Mouse (Mus musculus) forebrain, embryonic 10.5 days (tissue): ENCODE results near the gene Cfi. TPM values are rescaled to one million over a fixed set of nuclear protein-coding genes. Genes with fewer than 3 reads are reported as not detected.

Experiments
- DNase-seq: peaks from one replicate; pipeline ENCODE4 v3.0.0-alpha.2; 2017; ENCODE audit warnings: low spot score; ENCODE audit errors: extremely low spot score
- H3K27ac ChIP-seq: fragments of 300-500 bp; sonication (generic); 2 replicates; pipeline ENCODE4 v1.5.1; 2016; ENCODE audit warnings: mild to moderate bottlenecking
- H3K27me3 ChIP-seq: fragments of 300-500 bp; sonication (generic); 2 replicates; pipeline ENCODE4 v1.6.1; 2016; ENCODE audit warnings: mild to moderate bottlenecking; ENCODE audit not compliant: poor library complexity, severe bottlenecking
- H3K36me3 ChIP-seq: fragments of 300-500 bp; sonication (generic); replicated peaks from 2 replicates; pipeline ENCODE4 v1.6.1; 2016; ENCODE audit warnings: mild to moderate bottlenecking, moderate library complexity
- H3K4me1 ChIP-seq: fragments of 300-500 bp; sonication (generic); 2 replicates; pipeline ENCODE4 v1.6.1; 2016
- H3K4me3 ChIP-seq: fragments of 300-500 bp; sonication (generic); 2 replicates; pipeline ENCODE4 v1.5.1; 2016; ENCODE audit warnings: mild to moderate bottlenecking, moderate library complexity
- H3K9me3 ChIP-seq: fragments of 300-500 bp; sonication (generic); 2 replicates; pipeline ENCODE4 v1.6.1; 2016; ENCODE audit warnings: mild to moderate bottlenecking, moderate library complexity
- WGBS: fragments of 180-500 bp; shearing (Covaris S2); methylation state at CpG from one replicate; pipeline ENCODE4 v1.1.7; 2016; 5-methylcytosine and 5-hydroxymethylcytosine counted together
- polyA plus RNA-seq: library from polyadenylated mRNA; unstranded; fragments of >200 nt; fragmentation: Nextera tagmentation; extraction: Ambion mirVana; gene quantifications from 2 replicates; pipeline ENCODE4 v1.2.1, GENCODE M21; 2016

The Cfi gene
- polyA plus RNA-seq, 1 experiment from 2014 or later = 0.20 TPM

DNA sequence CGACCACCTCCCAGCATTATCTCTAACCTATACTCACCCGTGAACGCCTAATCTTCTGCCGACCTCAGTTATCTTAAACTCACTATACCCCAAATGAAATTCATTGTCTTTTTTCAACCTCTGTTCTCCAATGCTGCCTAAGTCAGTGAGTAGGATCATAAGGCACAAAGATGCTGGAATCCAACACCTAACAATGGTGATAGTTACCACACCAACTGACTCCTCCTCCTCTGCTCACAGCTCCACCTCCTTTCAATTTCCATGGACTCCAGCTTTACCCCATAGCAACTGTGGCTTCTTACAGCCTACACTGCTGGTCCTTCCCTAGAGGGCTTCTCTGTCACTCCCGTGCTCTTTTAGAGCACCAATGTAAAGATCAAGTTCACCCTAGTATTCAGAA, 8.0 kb upstream of the Cfi start:
- Histone ChIP-seq H3K36me3 (peaks cover 67% of the 10 kb centered on the region), H3K27me3 (0 out of 2 replicates have a peak, but pooled peaks cover 6% of the 10 kb centered on the region), H3K27ac (no peak overlapping the region), H3K4me3 (no peak overlapping the region), H3K4me1 (peaks cover 24% of the 10 kb centered on the region), H3K9me3 (no peaks in the 10 kb centered on the region)
- WGBS = 92% methylated on average over 5 of the region's 5 CpGs
- no peak for DNase-seq

DNA sequence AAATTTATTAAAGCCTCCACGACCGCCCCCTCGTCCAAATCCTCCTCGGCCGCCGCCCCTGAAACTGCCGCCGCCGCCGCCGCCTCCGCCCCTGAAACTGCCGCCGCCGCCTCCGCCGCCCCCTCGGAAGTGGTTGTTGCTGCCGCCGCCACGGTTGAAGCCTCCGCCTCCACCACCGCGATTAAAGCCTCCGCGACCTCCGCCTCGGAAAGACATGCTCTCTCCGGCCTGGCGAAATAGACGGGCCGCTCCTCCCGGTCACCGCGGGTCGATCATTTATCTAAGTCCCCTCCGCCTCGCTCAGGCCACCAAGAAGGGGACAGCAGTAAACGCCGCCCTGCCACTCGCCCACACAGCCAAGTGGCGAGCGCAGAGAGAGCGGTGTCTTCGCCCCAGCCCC, 5.1 kb upstream of the Cfi start:
- no peak for DNase-seq
- Histone ChIP-seq H3K4me3 (peak overlapping the region; percentile 95), H3K36me3 (peaks cover 38% of the 10 kb centered on the region), H3K27ac (peak overlapping the region; percentile 95), H3K4me1 (peaks cover 22% of the 10 kb centered on the region), H3K27me3 (no peaks in the 10 kb centered on the region), H3K9me3 (no peaks in the 10 kb centered on the region)
- WGBS = 0% methylated on average over 44 of the region's 45 CpGs

DNA sequence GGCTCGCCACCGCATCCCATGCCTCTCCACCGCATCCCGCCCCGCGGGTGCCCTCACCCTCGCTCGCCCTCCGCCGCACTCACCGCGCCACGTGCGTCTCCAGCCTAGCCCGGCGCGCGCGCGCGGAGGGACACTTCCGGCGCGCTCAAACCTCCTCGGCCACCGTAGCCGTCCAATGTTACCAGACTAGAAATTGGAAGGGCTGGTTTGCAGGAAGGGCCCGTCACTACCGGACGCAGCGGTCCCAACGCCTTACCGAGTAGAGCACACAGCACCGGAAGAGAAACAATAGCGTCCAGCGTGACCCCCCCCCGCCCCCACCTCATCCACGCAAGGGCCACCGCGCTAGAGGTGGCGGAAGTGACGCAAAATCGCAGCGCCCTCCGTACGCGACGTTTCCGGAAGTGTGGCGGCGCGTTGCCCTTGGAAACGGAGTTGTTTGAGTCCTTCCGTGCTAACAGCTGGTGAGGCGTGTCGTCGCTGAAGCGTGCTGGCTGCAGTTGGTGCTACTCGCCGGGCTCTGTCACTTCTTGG, 4.6 kb upstream of the Cfi start, which contains the start of gene Gar1:
Gene Gar1, minus strand, starts transcription at position 362 of the 534 bp plus-strand sequence.
- peaks cover 33% of the 10 kb centered on the region for H3K36me3 ChIP-seq
- H3K27ac ChIP-seq = peak within 1 kb of the TSS; percentile 95
- WGBS = under 1% methylated on average over 59 of the region's 60 CpGs
- DNase-seq = peak; percentile 93
- H3K4me3 ChIP-seq = peak within 1 kb of the TSS; percentile 95
- no peaks in the 10 kb centered on the region for H3K9me3 ChIP-seq
- H3K4me1 ChIP-seq = peaks cover 27% of the 10 kb centered on the region
- no peaks in the 10 kb centered on the region for H3K27me3 ChIP-seq

DNA sequence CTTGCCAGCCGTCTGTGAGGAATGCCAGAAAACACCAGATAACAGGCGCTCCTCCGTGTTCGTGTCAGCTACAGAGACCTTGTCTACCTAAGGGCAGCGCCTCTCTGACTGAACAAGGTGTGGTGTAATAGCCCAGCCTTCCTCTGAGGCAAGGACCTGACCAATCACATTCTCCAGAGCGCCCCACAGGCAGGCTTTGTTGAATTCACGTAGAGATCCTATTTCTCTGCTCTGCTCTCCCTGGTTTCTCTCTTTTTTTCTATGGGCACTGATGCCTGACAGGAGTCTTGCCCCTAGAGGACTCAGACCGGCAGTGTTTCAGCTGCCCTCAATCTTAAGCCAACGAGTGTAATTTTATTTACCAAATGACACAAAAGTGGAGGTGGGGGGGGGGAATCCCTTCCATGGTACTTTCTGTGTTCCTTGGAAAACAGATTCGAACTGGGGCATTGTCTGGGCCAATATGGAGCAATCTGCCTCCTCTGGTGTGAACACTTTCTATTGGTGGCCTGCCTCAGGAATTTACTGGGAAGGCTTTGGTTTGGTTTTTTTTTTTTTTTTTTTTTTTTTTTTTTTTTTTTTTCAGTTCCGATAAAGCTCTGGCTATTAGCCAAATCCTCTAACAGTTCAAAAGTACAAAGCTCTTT, 490 bp downstream of the Cfi start:
- Histone ChIP-seq H3K27me3 (no peaks in the 10 kb centered on the region), H3K27ac (no peak overlapping the region), H3K4me3 (0 out of 2 replicates have a peak overlapping the region, but pooled peaks have one; percentile 4), H3K36me3 (no peaks in the 10 kb centered on the region), H3K4me1 (peaks cover 18% of the 10 kb centered on the region), H3K9me3 (no peaks in the 10 kb centered on the region)
- 17% methylated on average over 11 of the region's 11 CpGs for WGBS
- no peak for DNase-seq

DNA sequence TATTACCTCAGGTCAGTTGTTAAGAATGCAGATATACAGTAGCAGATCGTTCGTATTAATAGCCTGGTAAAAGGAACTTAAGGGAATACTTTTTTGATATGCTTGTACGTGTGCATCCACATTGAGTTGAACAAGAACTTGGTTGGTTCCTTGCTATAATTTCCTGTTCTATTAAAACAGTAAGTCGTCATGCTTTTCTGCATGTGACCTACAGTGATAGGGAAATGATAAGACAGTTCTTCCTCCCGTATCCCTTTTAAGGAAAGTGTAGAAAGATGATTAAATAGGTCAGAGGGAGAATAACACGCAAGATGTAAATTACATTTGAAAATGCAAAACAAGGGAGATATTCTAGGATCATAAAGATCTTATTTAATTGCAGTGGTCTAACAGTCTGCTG, 1.3 kb downstream of the Cfi start:
- Histone ChIP-seq H3K27me3 (no peaks in the 10 kb centered on the region), H3K27ac (no peak overlapping the region), H3K36me3 (no peaks in the 10 kb centered on the region), H3K4me3 (no peak overlapping the region), H3K4me1 (peaks cover 13% of the 10 kb centered on the region), H3K9me3 (no peaks in the 10 kb centered on the region)
- no peak for DNase-seq
- 93% methylated on average over 6 of the region's 6 CpGs for WGBS

DNA sequence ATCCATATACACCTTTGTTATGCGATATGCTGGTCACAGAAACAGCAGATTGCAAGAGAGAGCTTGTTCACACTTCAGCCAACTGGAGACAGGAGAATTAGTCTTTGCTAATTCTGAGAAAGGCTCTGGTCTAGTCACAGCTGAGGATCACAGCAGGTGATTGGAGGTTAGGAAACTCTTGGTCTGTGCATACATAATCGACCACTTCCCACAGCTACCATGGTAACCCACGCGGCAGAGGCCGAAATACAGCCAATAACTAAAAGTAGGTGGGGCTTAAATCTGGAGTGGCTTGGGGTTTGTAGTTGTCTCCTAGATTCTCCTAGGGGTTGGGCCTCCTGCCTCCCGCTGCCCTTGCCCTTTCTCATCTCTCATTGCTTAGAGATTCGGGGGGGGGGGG, 2.3 kb downstream of the Cfi start:
- WGBS = 59% methylated on average over 7 of the region's 7 CpGs
- H3K9me3 ChIP-seq = no peaks in the 10 kb centered on the region
- peaks cover 13% of the 10 kb centered on the region for H3K4me1 ChIP-seq
- no peaks in the 10 kb centered on the region for H3K27me3 ChIP-seq
- no peak for DNase-seq
- no peak overlapping the region for H3K27ac ChIP-seq
- H3K36me3 ChIP-seq = no peaks in the 10 kb centered on the region
- no peak overlapping the region for H3K4me3 ChIP-seq

DNA sequence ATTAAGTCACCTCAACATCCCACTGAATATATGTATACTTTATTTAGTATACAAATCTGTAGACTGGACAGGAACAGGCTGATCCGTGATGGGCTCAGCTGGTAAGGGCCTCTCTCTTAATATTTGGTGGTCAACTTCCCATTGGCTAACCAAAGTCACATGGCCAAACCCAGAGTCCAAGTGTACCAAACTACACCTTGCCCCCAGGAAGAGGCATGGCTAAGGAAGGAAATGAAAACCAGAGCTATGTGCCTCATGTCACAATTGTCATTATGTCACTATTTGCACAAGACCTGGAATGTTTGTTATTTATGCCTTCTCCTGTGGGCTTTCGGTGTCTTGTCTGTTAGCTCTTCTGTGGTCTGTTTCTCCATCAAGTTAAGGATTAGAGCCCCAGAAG, 10.2 kb downstream of the Cfi start:
- no peak for DNase-seq
- H3K27ac ChIP-seq = no peak overlapping the region
- no peaks in the 10 kb centered on the region for H3K9me3 ChIP-seq
- H3K4me3 ChIP-seq = no peak overlapping the region
- H3K27me3 ChIP-seq = no peaks in the 10 kb centered on the region
- H3K4me1 ChIP-seq = no peaks in the 10 kb centered on the region; the same call in 1 of the 2 replicates
- H3K36me3 ChIP-seq = no peaks in the 10 kb centered on the region
- WGBS = 87% methylated on average over 2 of the region's 2 CpGs

DNA sequence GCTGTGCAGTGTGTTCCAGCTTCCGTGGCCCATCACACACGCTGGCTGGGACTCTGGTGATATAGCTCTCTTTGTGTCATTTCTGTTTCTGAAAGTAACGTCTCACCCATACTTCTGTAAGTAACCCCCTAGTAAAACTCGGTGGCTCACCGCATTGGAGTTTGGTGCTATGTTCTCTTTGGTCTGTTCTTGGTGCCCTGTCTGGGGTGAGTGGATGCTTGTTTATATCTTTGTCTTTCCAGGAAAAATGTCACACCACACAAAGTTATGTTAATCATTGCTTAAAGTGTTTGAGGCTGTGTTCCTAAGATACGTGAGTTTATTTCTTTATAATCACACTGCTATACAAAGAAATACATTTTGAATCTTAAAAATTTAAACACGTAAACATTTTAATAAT, 11.2 kb downstream of the Cfi start:
- no peaks in the 10 kb centered on the region for H3K27me3 ChIP-seq

DNA sequence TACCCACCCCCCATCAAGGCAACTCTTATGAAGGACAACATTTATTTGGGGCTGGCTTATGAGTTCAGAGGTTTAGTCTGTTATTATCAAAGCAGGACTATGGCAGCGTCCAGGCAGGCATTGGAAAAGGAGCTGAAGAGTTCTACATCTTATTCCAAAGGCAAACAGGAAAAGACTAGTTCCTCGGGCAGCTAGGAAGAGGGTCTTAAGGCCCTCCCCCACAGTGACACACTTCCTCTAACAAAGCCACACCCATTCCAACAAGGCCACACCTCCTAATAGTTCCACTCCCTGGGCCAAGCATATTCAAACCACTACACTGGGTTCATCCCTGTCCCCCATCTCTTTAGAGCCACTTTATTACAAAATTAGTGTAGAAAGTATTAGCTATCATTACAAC, 26.9 kb downstream of the Cfi start:
- 82% methylated on average over 2 of the region's 2 CpGs for WGBS
- H3K27ac ChIP-seq = no peak overlapping the region
- H3K4me3 ChIP-seq = no peak overlapping the region
- peaks cover 11% of the 10 kb centered on the region for H3K9me3 ChIP-seq
- no peaks in the 10 kb centered on the region for H3K4me1 ChIP-seq
- no peaks in the 10 kb centered on the region for H3K36me3 ChIP-seq
- H3K27me3 ChIP-seq = no peaks in the 10 kb centered on the region
- DNase-seq = no peak

More for the DNA sequence above, 11.2 kb downstream of the Cfi start:
- H3K27ac ChIP-seq = no peak overlapping the region
- H3K4me1 ChIP-seq = peaks cover 6% of the 10 kb centered on the region
- no peak for DNase-seq
- 86% methylated on average over 7 of the region's 7 CpGs for WGBS
- no peaks in the 10 kb centered on the region for H3K9me3 ChIP-seq
- no peak overlapping the region for H3K4me3 ChIP-seq
- H3K36me3 ChIP-seq = no peaks in the 10 kb centered on the region

DNA sequence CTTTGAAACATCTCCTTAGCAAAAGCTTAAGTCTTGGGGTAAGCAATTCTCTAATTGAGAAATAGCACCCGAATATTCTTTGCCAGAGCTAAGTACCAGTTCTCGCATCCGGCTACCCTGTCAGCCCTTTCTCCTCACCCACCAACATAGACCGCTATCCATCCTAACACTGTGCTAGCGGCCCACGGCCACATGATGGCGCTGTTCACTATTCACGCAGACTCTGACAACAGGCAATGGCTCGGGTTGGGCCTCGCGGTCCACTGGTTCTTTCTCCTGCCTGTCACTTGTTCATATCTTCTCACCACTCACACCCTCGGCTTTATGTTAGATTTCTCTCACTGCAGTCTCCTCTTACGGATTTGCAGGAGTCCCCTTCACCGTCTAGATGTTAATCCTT, 28.0 kb downstream of the Cfi start:
- Histone ChIP-seq H3K9me3 (peaks cover 5% of the 10 kb centered on the region; the same call in 1 of the 2 replicates), H3K4me3 (no peak overlapping the region), H3K27me3 (no peaks in the 10 kb centered on the region), H3K4me1 (no peaks in the 10 kb centered on the region), H3K36me3 (no peaks in the 10 kb centered on the region), H3K27ac (no peak overlapping the region)
- WGBS = 49% methylated on average over 14 of the region's 14 CpGs
- DNase-seq = no peak

DNA sequence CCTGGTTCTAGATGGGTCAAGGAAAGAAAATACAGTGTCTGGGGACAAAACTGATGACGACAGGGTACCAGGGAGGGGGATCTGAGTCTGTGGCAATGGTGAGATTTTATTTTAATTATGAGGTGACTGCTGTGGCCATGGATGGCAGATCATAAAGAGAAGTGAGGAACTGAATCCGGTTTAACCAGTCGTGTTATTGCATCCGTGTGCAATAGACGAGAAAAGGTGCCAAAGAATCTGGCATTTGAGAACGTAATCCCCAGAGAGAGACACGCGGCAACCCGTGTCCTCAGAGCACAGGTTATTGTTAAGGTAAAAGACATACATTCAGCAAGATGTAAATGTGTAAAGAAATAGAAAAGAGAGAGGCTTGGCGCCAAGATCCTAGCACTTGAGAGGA, 41.6 kb downstream of the Cfi start:
- no peaks in the 10 kb centered on the region for H3K36me3 ChIP-seq
- H3K9me3 ChIP-seq = peaks cover 5% of the 10 kb centered on the region; the same call in 1 of the 2 replicates
- no peak for DNase-seq
- no peak overlapping the region for H3K4me3 ChIP-seq
- H3K4me1 ChIP-seq = peaks cover 22% of the 10 kb centered on the region
- no peak overlapping the region for H3K27ac ChIP-seq
- peaks cover 11% of the 10 kb centered on the region; the same call in 1 of the 2 replicates for H3K27me3 ChIP-seq
- 96% methylated on average over 10 of the region's 10 CpGs for WGBS

DNA sequence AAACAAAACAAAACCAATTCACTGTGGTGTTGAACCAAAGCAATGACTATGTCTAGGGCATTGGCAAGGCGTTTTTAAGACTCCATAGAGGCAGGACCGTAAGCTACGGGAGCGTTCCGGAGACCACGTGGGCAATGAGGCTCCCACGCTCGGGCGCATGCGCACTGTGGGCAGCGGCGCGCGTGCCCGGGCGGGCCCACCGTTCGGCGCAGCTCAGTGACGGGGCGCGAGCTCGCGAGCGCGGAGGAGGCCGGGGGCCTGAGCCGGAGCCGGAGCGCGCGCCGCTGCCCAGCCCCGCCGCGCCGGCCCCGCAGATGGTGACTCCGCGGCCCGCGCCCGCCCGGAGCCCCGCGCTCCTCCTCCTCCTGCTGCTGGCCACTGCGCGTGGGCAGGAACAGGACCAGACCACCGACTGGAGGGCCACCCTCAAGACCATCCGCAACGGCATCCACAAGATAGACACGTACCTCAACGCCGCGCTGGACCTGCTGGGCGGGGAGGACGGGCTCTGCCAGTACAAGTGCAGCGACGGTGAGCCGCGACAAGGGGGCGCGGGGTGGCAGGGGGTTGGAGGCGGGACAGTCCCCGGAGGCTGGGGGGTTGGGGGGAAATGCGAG, 42.8 kb downstream of the Cfi start, which contains the start of gene Pla2g12a:
Gene Pla2g12a, plus strand, starts transcription at position 202 of the 617 bp plus-strand sequence.
- WGBS = under 1% methylated on average over 48 of the region's 66 CpGs
- peak; percentile 84 for DNase-seq
- H3K27ac ChIP-seq = peak within 1 kb of the TSS; percentile 94
- peak within 1 kb of the TSS; percentile 78 for H3K4me3 ChIP-seq
- peaks cover 22% of the 10 kb centered on the region for H3K4me1 ChIP-seq
- no peaks in the 10 kb centered on the region for H3K36me3 ChIP-seq
- peaks cover 5% of the 10 kb centered on the region; the same call in 1 of the 2 replicates for H3K9me3 ChIP-seq
- H3K27me3 ChIP-seq = peaks cover 11% of the 10 kb centered on the region; the same call in 1 of the 2 replicates
